Mouse (Mus musculus) C2C12 (cell line): ENCODE results near the gene Cog3.

Source experiments
- MAX ChIP-seq: IDR thresholded peaks from one replicate; pipeline ENCODE4 v1.6.1; 2011; ENCODE audit warnings: mild to moderate bottlenecking, control low read depth
- MYOD1 ChIP-seq: IDR thresholded peaks from one replicate; pipeline ENCODE4 v1.6.1; 2011; ENCODE audit warnings: low read depth; ENCODE audit not compliant: control insufficient read depth, insufficient read length

DNA sequence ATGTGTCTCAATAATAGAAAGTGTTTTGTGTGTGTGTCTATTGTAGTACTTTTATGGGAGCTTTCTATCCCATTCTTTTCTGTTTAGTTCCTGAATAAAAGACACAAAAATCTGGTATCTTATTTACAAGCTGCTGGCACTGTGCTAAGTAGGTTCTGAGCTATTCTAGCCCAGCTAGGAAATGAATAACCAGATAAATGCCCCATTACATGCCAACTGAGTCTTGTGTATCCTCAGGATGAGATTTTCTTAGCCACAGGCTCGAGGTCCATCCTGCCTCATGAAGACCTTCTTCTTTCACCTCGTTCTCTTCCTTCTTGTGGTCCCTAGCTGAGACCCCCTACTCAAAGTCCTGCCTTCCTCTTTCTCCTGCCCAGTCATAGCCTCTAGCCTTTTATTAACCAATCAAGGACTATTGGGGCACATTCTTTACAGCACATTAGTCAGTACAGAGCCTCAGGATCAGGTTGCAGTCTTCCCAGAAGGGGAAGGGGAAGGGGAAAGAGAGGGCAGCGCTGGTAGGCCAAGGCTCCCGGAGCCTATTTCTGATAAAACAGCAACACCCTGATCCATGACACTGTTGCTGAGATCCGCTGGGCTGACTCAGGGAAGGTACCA is 43.6 kb upstream of the Cog3 start:
- TF ChIP-seq MAX: no peak
- TF ChIP-seq MYOD1: no peak
